11 mouse cellular contexts compared by ENCODE assay signal in genomic region chr17:66352847-66353643, GRCm38 (mm10).
DNase-seq lines count a peak whose midpoint lies in the region; ATAC-seq and TF ChIP-seq lines count a peak whose summit lies in the region.
"Had no signal": no experiment of that assay in that cellular context is flagged by ENCODE, and none has a peak within 500 bp of the region (broad histone marks: within the 10 kb centered on the region; RNA-seq: fewer than 3 reads in every experiment).

No protein-coding gene starts in this region.

- TF ChIP-seq POLR2A in brain, embryonic 14.5 days (IDR thresholded peaks at IDR 0.05; ENCODE audit: borderline replicate concordance, extremely low read depth, insufficient read depth, insufficient read length, poor library complexity, severe bottlenecking), result no peak

- no peak overlapping the region for H3K4me2 ChIP-seq in hindbrain, embryonic 14.5 days (replicated peaks)
- no peak overlapping the region for H3K4me2 ChIP-seq in hindbrain, embryonic 12.5 days (replicated peaks)
- H3K4me2 ChIP-seq in liver, embryonic 16.5 days (ENCODE audit: low read depth, low read length), result peak overlapping the region; percentile 7; the same call in 1 of the 2 replicates

- peaks cover 55% of the 10 kb centered on the region for H3K36me3 ChIP-seq in hindbrain, embryonic 14.5 days (replicated peaks; ENCODE audit: control insufficient read depth, insufficient read depth)
- H3K36me3 ChIP-seq in hindbrain, embryonic 12.5 days, result peaks cover 59% of the 10 kb centered on the region
- peaks cover 19% of the 10 kb centered on the region for H3K36me3 ChIP-seq in C2C12 (ENCODE audit: control insufficient read depth, insufficient read depth)
- H3K36me3 ChIP-seq in liver, embryonic 16.5 days (ENCODE audit: control insufficient read depth, insufficient read depth), result no peaks in the 10 kb centered on the region

- no peaks in the 10 kb centered on the region for H3K79me3 ChIP-seq in C2C12 (ENCODE audit: low read depth)

- no peaks in the 10 kb centered on the region for H3K79me2 ChIP-seq in C2C12 (ENCODE audit: control insufficient read depth, insufficient read depth)

- WGBS in hindbrain, embryonic 14.5 days, result 56% methylated on average over 20 of the region's 20 CpGs
- WGBS in hindbrain, embryonic 12.5 days, result 77% methylated on average over 20 of the region's 20 CpGs
- WGBS in liver, embryonic 16.5 days (ENCODE audit: insufficient replicate concordance), result 16% methylated on average over 20 of the region's 20 CpGs

- H3K4me3 ChIP-seq in hindbrain, embryonic 14.5 days (replicated peaks; ENCODE audit: low read length), result no peak overlapping the region
- H3K4me3 ChIP-seq in hindbrain, embryonic 12.5 days, result no peak overlapping the region
- no peak overlapping the region for H3K4me3 ChIP-seq in C2C12 (ENCODE audit: insufficient read depth, poor library complexity, severe bottlenecking)
- no peak overlapping the region for H3K4me3 ChIP-seq in liver, embryonic 16.5 days (ENCODE audit: low read depth, low read length)

- H3K27ac ChIP-seq in hindbrain, embryonic 14.5 days, result peak overlapping the region; percentile 57
- H3K27ac ChIP-seq in hindbrain, embryonic 12.5 days, result no peak overlapping the region
- no peak overlapping the region for H3K27ac ChIP-seq in liver, embryonic 16.5 days (ENCODE audit: low read length)
- H3K27ac ChIP-seq: macrophage had no signal

- TF ChIP-seq CTCF in C2C12 (IDR thresholded peaks at IDR 0.05; ENCODE audit: control insufficient read depth, insufficient read depth, insufficient read length), result no peak
- TF ChIP-seq CTCF in brain, embryonic 14.5 days (IDR thresholded peaks at IDR 0.05; ENCODE audit: borderline replicate concordance, extremely low read depth, insufficient read depth, insufficient read length), result no peak

- no peak overlapping the region for H3K9ac ChIP-seq in hindbrain, embryonic 14.5 days
- H3K9ac ChIP-seq in hindbrain, embryonic 12.5 days, result no peak overlapping the region
- H3K9ac ChIP-seq in liver, embryonic 16.5 days (ENCODE audit: low read depth, low read length), result no peak overlapping the region

- peaks cover 8% of the 10 kb centered on the region; the same call in 1 of the 2 replicates for H3K4me1 ChIP-seq in hindbrain, embryonic 14.5 days (replicated peaks; ENCODE audit: control insufficient read depth, insufficient read depth, low read length)
- H3K4me1 ChIP-seq in hindbrain, embryonic 12.5 days, result peaks cover 4% of the 10 kb centered on the region
- no peaks in the 10 kb centered on the region for H3K4me1 ChIP-seq in liver, embryonic 16.5 days (ENCODE audit: control insufficient read depth, low read depth, low read length)

- no peak for DNase-seq in hindbrain, embryonic 14.5 days (ENCODE audit: low spot score)
- DNase-seq in brain, embryonic 14.5 days (ENCODE audit: low read depth), result peak; percentile 54
- DNase-seq in adrenal gland, postnatal 14 days, result no peak
- DNase-seq in natural killer cell, adult 2 months (ENCODE audit: low spot score in 2 of 2), result no peak
- DNase-seq: adrenal gland, adult 8-10 months; cerebellum, postnatal 14 days; thymus, postnatal 14 days had no signal

- no peak overlapping the region for H3ac ChIP-seq in C2C12 (ENCODE audit: control insufficient read depth, insufficient read length, low read depth)

- no peaks in the 10 kb centered on the region for H3K27me3 ChIP-seq in hindbrain, embryonic 14.5 days (ENCODE audit: control insufficient read depth, insufficient read depth, low read length)
- H3K27me3 ChIP-seq in hindbrain, embryonic 12.5 days, result no peaks in the 10 kb centered on the region
- H3K27me3 ChIP-seq in C2C12 (ENCODE audit: control insufficient read depth, insufficient read depth, insufficient read length), result no peaks in the 10 kb centered on the region
- no peaks in the 10 kb centered on the region for H3K27me3 ChIP-seq in liver, embryonic 16.5 days (ENCODE audit: control insufficient read depth, insufficient read depth, low read depth, low read length)

- peak; percentile 71 for ATAC-seq in hindbrain, embryonic 14.5 days (ENCODE audit: low FRiP score)
- ATAC-seq in hindbrain, embryonic 12.5 days (ENCODE audit: low FRiP score), result no peak
- ATAC-seq in liver, embryonic 16.5 days (ENCODE audit: low read depth), result peak; percentile 74

- no peaks in the 10 kb centered on the region for H3K9me3 ChIP-seq in hindbrain, embryonic 14.5 days (ENCODE audit: control insufficient read depth, low read length)
- no peaks in the 10 kb centered on the region for H3K9me3 ChIP-seq in hindbrain, embryonic 12.5 days (replicated peaks)
- no peaks in the 10 kb centered on the region for H3K9me3 ChIP-seq in liver, embryonic 16.5 days (replicated peaks; ENCODE audit: control insufficient read depth, low read length)

TF ChIP-seq in C2C12, 6 proteins besides CTCF, POLR2A, EP300 and RAD21:
- TF ChIP-seq CEBPB (IDR thresholded peaks at IDR 0.05; ENCODE audit: low read depth) (peak; percentile 70), MYOG (IDR thresholded peaks at IDR 0.05; ENCODE audit: control insufficient read depth, extremely low read depth, insufficient read length) (no peak)
